Mouse (Mus musculus) heart, adult 8-10 months (tissue): ENCODE measurements around the gene Csrp3. TPM values are rescaled to one million over a fixed set of nuclear protein-coding genes. Genes with fewer than 3 reads are reported as not detected.
A peak's percentile ranks its signal among the peaks of the same experiment; 100 is the strongest.

Experiments
- DNase-seq: peaks from one replicate; pipeline ENCODE4 v3.0.0; 2022; ENCODE audit warnings: low spot score
- total RNA-seq, 4 experiments: library from RNA; stranded (reverse); gene quantifications; 2 replicates each; pipeline ENCODE4 v1.2.4; 2022

The Csrp3 gene
- total RNA-seq, 4 experiments from 2014 or later, result 2,121 to 2,549 (median 2,255) TPM

DNA sequence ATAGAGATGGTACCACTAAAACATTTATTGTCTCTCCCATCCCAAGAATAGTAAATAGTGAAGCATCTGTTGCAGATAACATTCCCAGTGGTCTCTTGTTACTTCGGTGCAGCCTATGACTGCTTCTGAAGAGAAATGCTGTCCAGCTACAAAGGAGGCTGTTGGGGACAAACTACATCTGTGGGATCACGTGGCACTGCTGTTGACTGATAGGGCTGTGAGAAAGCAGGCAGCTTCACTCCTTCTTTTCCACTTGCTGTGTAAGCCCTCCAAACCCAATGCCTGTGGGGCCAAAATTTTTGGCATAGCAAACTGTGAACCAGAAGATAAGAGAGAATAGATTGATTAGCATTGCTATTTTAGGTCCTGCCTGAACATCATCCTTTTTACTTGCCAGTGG lies 17.4 kb downstream of the Csrp3 start:
- DNase-seq, result no peak

DNA sequence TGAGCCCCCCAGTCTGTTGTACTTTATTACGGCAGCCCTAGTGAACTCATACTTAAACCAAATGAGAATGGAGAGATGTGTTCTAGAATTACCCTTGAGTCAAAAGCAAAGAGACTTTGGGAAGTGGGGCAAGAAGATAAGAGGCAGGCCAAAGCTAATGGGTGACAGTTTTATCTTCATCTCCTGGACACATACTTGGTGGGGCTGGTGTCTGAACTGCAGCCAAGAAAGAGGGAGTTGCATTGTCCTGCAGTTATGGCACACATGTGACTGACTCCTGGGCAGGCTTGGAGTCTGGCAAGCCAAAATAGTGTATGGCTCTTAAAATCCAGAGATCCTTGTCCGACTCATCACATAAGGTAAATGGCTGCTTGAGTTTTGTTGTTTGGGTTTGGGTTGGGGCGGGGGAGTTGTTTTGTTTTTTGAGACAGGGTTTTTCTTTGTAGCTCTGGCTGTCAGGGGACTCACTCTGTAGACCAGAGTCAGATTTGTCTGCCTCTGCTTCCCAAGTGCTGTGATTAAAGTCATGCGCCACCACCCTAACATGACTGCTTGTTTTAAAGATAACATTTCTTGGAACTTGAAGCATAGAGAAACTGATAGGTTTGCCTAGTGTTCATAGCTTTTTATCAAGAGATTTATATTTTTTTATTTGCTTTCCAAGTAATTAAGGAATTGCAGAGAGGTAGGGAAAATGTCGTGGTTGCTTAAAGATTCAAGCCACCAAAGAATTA lies 18.5 kb downstream of the Csrp3 start:
- peak; percentile 64 for DNase-seq

DNA sequence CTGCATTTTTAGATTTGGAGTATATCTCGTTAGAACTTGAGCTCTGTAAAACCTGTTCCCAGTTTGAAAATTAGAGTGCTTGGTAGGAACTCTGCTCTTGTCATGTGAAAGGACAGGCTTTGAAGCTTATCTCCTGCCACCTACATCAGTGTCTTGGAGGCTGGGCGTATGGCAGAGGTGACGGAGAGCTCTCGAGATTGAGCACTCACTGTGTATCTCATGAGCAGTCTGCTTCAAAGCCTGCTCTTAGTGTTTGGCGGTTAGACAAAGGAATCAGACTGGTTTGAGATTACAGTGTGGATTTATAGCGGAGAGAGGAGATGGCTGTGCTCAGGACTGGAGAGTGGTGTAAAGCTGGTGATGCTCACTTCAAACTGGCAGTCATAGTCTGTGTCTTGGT lies 22.7 kb downstream of the Csrp3 start:
- DNase-seq, result no peak

DNA sequence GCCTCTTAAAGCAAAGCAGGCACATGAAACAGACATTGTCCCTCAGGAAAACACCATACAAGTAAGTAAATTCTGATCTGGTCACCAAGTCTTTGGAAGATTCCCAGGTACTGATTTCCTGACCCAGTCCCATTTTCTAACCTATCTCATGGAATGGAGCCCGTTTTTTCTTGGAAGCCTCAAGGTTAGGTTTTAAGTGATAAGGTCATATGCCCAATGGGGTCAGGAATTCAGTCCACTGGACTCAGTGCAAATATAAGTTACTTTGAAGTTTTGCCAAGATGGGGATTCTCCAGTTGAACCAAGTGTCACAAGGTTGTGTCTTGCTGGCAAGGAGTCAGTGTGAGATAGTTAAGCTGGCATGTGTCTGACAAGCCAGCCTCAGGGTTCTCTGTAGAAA lies 23.2 kb downstream of the Csrp3 start:
- DNase-seq, result no peak

DNA sequence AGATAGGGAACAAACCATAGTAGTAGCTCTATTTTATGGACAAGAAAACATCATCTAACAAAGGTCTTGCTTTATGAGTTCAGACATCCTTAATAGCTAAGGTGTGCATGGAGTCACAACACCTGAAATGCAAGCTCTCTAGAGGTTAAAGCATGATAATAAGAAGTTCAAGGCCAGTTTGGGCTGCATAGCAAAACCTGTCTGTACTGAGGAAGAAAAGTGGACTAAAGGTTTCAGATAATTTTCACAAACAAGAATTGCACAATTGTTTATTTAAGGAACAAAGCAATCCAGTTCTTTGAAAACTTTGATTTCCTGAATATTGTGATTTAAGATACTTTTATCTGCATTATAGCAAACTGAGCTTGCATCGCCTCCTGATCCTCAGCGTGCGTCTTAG lies 24.2 kb downstream of the Csrp3 start:
- DNase-seq, result no peak

DNA sequence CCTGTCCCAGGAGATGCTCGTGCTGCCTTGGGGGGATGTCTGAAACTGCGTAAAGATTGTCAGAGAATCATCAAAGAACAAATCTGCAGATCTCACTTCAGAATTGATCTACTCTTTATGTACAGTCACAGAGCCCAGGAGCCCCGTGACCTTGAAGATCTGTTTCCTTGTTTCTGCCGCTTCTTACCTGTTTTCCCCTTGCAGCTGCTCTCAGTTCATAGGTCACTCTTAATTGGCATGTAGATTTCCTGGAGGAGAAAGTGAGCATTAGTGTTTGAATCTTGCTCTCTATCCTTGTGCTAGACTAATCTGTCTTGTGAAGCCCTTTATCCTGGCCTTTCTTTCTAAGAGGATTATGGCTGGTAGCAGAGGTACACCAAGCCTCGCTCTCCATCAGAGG lies 26.2 kb downstream of the Csrp3 start:
- no peak for DNase-seq

DNA sequence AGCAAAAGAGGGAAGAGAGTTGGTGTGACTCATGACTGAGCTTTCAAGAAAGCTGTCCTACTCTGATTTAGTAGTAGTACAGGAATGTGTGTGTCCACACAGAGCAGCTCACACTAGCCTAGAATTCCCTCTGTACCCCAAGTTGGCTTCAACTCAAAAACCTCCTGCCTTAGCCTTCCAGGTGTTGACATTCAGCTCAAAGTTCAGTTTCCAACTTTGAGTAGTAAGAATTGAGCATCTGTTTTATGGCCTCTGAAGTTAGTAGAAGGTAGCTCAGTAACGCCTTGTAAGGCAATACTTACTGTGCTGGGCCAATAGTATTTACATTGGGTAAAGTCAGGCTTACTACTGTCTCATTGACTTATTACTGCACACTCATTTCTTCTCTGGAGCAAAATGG lies 34.2 kb downstream of the Csrp3 start:
- DNase-seq, result no peak

DNA sequence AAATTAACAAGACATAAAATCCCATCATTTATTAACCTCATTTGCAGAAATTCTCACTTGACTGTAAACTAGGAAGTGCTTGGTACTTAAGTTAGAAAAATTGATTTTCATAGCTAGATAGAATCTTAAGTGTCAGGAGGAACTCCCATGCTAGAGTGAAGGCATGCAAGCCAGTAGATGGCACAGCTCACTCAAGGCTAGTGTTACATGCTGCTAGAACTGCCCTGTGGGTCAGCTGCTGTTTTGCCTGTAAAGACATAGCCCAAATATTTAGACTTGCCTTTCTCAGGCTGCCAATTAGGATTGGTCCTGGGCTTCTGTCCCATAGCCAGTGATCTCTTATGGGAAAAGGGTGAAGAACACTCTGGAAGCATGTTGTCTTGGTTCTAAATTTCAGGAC lies 35.5 kb downstream of the Csrp3 start:
- DNase-seq, result no peak

DNA sequence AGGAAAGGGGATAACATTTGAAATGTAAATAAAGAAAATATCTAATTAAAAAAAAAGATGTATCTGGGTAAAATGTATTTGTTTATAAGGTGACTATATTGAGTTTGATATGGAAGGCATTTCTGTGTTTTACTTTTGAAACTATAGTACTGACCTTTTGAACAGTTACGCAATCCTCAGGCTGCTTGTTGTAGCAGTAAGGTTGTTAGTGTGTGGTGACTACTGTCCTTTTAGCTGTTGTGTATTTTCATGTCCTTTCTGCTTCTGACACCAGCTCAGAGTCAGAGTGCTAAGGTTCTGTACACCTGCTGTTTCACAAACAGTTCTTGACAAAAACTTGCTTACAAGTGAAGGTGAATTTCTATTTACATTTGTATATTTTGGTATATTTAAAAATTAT lies 37.2 kb downstream of the Csrp3 start:
- DNase-seq, result no peak

DNA sequence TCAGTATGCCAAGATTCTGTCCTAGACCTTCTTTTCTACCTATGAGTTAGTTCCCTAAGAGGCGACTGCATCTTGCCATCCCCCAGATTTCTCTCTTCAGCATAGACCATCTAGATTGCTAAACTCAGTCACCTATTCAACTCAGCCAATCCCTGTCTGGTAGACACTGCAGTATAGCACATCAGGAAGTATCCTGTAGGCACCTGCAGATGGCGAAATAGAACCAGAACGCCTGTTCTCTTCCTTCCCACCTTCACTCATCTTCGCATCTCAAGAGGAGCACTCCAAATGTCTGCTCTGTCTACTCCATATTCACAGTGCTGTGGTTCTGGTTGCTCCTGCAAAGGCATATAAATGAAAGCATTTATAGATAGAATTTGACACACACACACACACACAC lies 41.2 kb downstream of the Csrp3 start:
- DNase-seq, result no peak

DNA sequence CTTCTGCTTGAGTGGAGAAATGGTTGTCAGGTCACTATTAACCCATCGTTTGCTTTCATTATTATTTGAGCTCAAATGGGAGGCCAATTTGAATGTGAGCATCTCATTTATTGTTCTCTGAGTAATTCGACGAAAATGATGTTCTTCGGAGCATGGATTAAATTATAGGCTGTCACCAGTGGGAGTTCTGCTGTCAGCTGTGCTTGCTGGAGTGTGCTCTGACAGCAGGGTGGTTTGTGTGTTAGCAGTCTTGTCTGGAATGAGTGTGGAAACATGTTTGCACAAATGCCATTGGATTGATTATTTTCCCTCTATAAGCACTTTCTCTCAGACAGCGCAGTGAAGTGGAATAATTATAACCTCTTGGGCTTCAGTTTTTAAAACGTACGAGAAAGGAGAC lies 44.5 kb downstream of the Csrp3 start:
- DNase-seq, result no peak

DNA sequence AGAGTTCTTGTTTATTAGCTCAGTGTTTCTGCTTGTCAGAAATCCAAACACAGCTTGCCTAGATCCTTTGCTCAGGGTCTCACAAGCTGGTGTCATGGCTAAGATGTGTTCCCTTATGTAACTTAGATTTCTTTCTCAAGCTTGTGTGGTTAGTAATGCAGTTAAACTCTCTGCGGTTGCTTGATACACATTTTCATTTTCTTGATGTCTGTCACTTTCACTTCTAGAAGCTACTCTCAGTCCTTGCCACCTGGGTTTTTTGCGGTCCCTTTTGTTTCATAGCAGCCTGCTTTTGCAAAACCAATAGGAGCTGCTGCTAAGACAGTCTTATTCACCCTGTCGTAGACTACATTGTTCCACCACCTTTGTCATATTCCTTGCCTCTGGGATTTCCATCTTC lies 52.7 kb downstream of the Csrp3 start:
- DNase-seq, result no peak

DNA sequence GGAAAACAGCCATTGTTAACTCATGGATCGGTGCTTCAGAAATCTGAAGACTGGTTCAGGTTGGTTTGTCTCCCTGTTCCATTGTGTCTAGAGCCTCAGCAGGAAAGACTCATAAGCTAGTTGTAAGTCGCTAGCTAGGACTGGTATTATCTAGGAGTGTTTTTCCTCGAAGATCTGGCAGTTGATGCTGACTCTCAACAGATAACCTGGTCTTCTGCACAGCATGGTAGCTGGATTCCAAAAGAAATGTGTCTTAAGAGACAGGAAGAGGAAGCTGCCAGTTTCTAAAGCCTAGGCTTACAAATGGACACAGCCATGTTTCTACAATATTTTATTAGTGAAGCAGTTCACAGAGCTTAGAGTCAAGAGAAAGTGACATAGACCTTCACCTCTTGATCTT lies 56.4 kb downstream of the Csrp3 start:
- DNase-seq, result no peak

DNA sequence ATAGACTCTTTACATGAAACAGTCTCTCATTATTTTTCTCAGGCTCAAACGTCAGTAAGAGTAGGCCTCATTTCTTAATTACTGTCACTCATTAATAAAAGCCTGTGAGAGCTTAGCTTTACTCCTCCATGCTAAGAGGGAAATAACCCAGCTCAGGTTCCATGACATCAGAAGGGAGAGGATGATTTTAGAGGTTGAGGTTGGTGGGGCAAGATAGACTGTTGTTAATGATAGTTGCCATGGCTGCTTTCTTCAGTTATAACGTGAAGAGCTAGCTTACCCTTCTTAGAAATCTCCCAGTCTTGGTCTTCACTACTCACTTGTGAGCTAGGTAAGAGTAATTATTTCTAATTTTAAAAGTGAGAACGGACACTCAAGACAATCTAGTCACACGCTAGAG lies 57.7 kb downstream of the Csrp3 start:
- no peak for DNase-seq

DNA sequence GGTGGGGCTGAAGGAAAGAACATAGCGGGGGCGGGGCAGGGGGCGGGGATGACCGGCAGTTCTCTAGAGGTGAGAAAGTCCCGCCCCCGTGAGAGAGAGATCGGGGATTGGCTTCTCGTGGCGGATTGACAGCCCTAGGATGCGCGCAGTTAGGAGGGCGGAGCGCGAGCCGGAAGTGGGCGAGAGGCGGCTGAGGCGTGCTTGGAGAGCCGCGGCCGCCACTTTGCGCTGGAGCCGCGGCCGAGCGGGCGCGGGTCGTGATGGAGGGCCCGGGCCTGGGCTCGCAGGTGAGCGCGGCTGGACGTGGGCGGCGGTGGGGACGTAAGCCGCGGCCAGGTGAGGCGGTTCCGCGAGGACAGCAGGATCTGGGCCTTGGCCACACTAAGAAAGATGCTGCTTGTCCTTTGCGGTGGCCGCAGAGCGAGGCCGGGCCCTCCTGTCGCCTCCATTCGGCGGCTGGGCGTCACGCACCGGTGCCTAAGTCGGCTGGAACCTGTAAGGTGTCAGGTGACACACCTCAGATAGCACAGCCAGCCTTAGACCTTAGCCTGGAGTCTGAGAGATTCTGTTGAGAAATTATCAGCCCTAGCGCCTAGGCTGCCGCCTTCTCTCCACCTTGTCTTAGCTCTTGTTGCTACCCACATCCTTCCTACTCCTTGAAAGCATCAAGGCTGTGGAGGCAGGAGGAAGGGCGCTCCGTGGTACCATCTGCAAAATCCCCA lies 58.8 kb downstream of the Csrp3 start, which contains the start of gene Zdhhc13:
TSS of gene Zdhhc13 (plus strand) at position 153 of the 722 bp plus-strand sequence.
- DNase-seq, result peak; percentile 89

DNA sequence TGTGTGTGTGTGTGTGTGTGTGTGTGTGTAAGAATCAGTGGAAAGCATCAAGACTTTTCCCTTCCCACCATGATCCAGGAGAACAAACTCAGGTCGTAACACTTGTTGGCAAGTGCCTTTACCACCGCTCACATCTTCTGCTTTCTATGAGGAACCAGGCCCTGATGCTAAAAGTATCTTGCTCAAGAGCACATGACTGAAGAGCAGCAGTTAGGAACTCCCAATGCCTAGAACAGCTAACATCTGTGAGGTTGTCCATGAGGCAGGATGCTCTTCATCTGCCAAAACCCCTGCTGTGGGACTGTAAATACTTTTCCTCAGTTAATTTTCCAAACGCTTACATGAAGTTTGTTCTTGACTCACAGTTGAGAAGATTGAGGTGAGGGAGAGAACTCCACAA lies 59.5 kb downstream of the Csrp3 start:
- DNase-seq, result no peak

DNA sequence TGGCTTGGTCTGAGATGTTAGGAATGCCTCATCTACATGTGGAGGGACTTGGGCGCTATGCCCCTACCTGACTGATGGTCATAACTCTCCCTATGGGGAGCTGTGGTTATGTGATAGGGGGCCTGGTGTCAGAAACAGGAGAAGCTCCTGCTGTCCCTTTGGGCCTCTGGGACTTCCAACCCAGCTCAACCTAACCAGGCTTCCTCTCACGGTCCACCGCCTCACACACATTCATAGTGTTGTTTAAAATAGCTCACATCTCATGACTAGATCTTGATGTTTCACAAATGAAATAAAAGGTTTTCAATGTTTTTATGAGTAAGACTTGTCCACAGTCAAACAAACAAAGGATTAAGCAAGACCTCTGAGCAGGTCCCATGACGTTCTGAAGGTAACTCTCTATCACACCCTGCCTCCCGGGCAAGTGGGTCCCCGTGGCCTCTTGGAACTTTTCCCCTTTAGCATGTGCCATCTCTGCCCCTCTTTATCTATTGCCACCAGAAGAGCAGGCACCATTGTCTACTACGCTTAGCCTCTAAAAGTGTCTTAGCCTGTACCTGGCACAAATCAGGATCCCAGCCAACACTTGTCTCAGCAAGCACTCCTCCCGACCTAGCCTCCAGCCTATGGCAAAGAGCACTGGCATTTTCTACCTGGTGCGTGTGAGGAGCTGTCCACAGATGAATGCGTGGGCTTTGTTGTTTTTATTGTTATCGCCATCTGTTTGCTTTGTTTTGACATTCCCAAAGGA lies 62.9 kb downstream of the Csrp3 start:
- no peak for DNase-seq

DNA sequence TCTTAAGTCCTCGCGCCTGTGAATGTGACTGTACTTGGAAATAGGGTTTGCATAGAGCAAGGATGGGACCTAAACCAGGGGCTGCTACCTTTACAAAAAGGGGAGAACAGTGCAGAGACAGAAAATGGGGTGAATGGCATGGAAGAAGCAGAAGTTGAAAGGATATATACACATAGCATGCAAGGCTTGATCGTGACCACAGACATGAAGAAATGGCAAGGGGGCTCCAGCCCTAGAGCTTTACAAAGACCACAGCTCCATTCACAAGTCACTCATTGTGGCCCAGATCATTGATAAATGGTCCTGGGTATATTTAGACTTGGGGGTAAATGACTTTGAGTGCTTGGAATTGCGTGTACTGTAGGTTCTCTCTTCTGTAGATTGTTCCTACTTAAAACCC lies 65.4 kb downstream of the Csrp3 start:
- no peak for DNase-seq
